Mouse (Mus musculus): ENCODE measurements around the gene Ltb4r1.

The Ltb4r1 gene

DNA sequence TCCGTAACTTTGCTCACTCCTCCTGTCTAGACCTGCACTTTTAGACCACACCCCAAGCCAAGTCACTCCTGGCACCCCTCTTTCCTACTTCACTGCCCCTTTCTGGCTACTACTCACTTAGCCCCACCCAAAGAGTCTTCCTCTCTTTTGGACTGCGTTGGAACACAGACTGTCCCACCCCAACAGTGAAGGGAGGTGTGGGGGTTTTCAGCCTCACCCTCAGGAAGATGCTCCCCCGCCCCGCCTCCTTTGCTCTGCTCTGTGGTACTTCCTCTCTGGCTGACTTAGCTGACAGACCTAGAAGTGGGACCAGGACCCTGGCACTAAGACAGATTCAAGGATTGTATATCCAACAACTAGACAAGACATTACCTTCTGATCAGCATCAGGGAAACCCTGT is at the start of gene Ltb4r1:
TSS of gene Ltb4r1 (plus strand) at position 267 of the 400 bp plus-strand sequence.
- Histone ChIP-seq H3K27me3 (ENCODE audit: insufficient read depth, low read length) (peaks cover 92% of the 10 kb centered on the region), H3K9me3 (ENCODE audit: low read length) (no peaks in the 10 kb centered on the region), H3K4me1 (replicated peaks; ENCODE audit: low read depth, low read length) (peaks cover 52% of the 10 kb centered on the region), H3K4me3 (replicated peaks; ENCODE audit: low read length) (no peak within 1 kb of the TSS), H3K36me3 (ENCODE audit: insufficient read depth, low read length) (no peaks in the 10 kb centered on the region)
- TF ChIP-seq CTCF (conservative IDR thresholded peaks at IDR 0.05; ENCODE audit: low read length) (no peak), NANOG (IDR thresholded peaks at IDR 0.05; ENCODE audit: borderline replicate concordance, low read length) (no peak), POU5F1 (IDR thresholded peaks at IDR 0.05; ENCODE audit: borderline replicate concordance, low read length) (no peak)

DNA sequence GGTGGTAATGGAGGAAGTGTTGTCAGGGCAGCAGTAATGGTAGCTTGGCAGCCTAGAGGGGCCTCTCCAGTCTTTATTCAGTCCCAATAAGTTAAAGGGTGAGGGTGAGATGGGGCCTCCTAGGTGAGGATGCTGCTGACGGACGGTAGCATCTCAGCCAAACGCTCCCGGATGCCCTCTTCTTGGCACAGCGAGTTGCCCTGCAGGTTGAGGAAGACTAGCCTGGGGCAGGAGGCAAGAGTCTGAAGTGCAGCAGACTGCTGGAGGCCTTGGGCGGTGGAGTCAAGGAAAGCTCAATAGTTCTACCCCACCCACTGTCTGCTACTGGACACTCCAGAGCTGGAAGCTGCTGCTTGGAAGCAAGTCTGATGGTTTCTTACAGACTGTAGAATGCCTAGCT is 49.5 kb upstream of the Ltb4r1 start:
- peaks cover 21% of the 10 kb centered on the region for H3K27me3 ChIP-seq (ENCODE audit: insufficient read depth, low read length)
- H3K36me3 ChIP-seq (ENCODE audit: insufficient read depth, low read length), result peaks cover 56% of the 10 kb centered on the region
- H3K4me1 ChIP-seq (replicated peaks; ENCODE audit: low read depth, low read length), result peaks cover 75% of the 10 kb centered on the region
- no peaks in the 10 kb centered on the region for H3K9me3 ChIP-seq (ENCODE audit: low read length)
- no peak overlapping the region for H3K4me3 ChIP-seq (replicated peaks; ENCODE audit: low read length)
- no peak for TF ChIP-seq NANOG (IDR thresholded peaks at IDR 0.05; ENCODE audit: borderline replicate concordance, low read length)
- no peak for TF ChIP-seq CTCF (conservative IDR thresholded peaks at IDR 0.05; ENCODE audit: low read length)
- TF ChIP-seq POU5F1 (IDR thresholded peaks at IDR 0.05; ENCODE audit: borderline replicate concordance, low read length), result no peak

DNA sequence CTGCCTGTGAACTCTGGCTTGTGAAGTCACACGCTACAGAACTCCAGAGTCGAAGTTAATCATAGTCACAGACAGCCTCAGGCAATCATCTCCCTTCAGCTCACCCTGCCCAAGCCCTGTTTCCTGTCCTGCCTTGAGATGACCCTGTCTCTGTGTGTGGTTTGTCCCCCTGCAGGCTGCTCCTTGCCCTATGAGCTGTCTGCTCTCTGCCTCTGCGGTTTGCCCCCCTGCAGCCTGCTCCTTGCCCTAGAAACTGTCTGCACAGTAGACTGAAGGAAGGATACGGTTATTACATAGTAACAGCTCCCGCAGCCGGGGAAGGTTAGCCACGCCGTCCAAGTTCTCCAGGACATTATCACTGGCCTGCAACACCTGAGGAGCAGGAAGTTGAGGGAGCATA is 48.9 kb upstream of the Ltb4r1 start:
- Histone ChIP-seq H3K36me3 (ENCODE audit: insufficient read depth, low read length) (peaks cover 56% of the 10 kb centered on the region), H3K27me3 (ENCODE audit: insufficient read depth, low read length) (peaks cover 15% of the 10 kb centered on the region), H3K4me1 (replicated peaks; ENCODE audit: low read depth, low read length) (peaks cover 72% of the 10 kb centered on the region), H3K9me3 (ENCODE audit: low read length) (no peaks in the 10 kb centered on the region), H3K4me3 (replicated peaks; ENCODE audit: low read length) (no peak overlapping the region)
- TF ChIP-seq POU5F1 (IDR thresholded peaks at IDR 0.05; ENCODE audit: borderline replicate concordance, low read length), result no peak
- no peak for TF ChIP-seq NANOG (IDR thresholded peaks at IDR 0.05; ENCODE audit: borderline replicate concordance, low read length)
- TF ChIP-seq CTCF (conservative IDR thresholded peaks at IDR 0.05; ENCODE audit: low read length), result no peak

DNA sequence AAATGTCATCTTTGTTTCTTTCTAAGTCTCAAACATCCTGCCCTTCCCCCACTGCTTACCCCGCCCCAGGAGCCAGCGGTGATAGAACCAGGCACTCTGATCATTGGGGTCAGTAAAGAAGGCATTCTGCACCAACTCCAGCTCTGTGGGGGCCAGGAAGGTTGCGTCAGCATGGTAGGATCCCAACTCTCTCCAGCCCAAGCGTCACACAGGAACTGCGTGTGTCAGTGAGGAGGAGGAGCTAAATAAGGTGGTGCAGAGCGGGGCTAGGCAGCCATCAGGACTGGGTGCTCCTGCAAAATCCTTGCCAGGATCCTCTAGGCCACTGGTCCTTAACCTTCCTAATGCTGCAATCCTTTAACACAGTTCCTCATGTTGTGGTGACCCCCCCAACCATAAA is 46.0 kb upstream of the Ltb4r1 start:
- Histone ChIP-seq H3K4me3 (replicated peaks; ENCODE audit: low read length) (peak overlapping the region; percentile 86), H3K4me1 (replicated peaks; ENCODE audit: low read depth, low read length) (peaks cover 58% of the 10 kb centered on the region), H3K27me3 (ENCODE audit: insufficient read depth, low read length) (no peaks in the 10 kb centered on the region), H3K36me3 (ENCODE audit: insufficient read depth, low read length) (peaks cover 56% of the 10 kb centered on the region), H3K9me3 (ENCODE audit: low read length) (no peaks in the 10 kb centered on the region)
- TF ChIP-seq NANOG (IDR thresholded peaks at IDR 0.05; ENCODE audit: borderline replicate concordance, low read length), result no peak

DNA sequence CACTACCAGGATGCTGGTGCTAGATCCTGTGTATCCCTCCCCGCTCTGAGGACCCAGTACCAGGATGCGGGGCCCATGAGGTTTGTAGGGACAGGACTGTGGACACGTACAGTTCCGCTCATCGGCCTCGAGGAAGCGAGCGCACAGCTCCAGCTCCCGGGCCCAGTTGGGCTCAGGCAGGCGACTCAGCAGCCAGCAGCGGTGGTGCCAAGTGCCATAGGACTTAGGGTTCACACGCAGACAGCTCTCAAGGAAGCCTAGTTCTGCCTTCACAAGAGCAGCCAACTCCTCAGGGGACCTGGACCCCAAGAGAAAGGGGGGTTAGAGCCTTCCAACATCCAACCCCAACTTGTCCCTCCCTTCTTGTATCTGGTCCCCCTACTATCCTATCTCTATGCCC is 45.1 kb upstream of the Ltb4r1 start:
- TF ChIP-seq NANOG (IDR thresholded peaks at IDR 0.05; ENCODE audit: borderline replicate concordance, low read length), result no peak
- TF ChIP-seq POU5F1 (IDR thresholded peaks at IDR 0.05; ENCODE audit: borderline replicate concordance, low read length), result no peak
- TF ChIP-seq CTCF (conservative IDR thresholded peaks at IDR 0.05; ENCODE audit: low read length), result no peak
- peak overlapping the region; percentile 86 for H3K4me3 ChIP-seq (replicated peaks; ENCODE audit: low read length)
- H3K9me3 ChIP-seq (ENCODE audit: low read length), result no peaks in the 10 kb centered on the region
- no peaks in the 10 kb centered on the region for H3K27me3 ChIP-seq (ENCODE audit: insufficient read depth, low read length)
- peaks cover 53% of the 10 kb centered on the region for H3K36me3 ChIP-seq (ENCODE audit: insufficient read depth, low read length)
- peaks cover 57% of the 10 kb centered on the region for H3K4me1 ChIP-seq (replicated peaks; ENCODE audit: low read depth, low read length)

DNA sequence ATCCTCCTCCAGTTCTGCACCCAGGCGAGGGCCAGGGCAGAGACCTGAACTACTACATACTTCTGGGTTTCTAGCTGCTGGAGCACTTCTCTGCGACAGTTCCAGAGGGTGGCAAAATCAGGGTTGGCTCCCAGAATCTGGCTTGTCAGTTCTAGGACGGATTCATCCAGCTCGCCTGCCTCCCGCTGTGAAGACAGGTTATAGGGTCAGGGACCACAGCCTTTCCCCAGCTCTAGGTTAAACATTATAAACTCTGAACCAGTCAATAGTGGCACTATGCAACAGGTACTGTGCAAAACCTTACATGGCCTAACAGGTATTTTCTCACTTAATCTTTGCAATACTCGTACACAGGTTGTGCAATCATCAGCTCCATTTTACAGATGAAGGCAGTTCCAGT is 44.7 kb upstream of the Ltb4r1 start:
- H3K4me3 ChIP-seq (replicated peaks; ENCODE audit: low read length), result peak overlapping the region; percentile 86
- TF ChIP-seq NANOG (IDR thresholded peaks at IDR 0.05; ENCODE audit: borderline replicate concordance, low read length) (no peak), CTCF (conservative IDR thresholded peaks at IDR 0.05; ENCODE audit: low read length) (no peak), POU5F1 (IDR thresholded peaks at IDR 0.05; ENCODE audit: borderline replicate concordance, low read length) (no peak)
- no peaks in the 10 kb centered on the region for H3K27me3 ChIP-seq (ENCODE audit: insufficient read depth, low read length)
- no peaks in the 10 kb centered on the region for H3K9me3 ChIP-seq (ENCODE audit: low read length)
- H3K4me1 ChIP-seq (replicated peaks; ENCODE audit: low read depth, low read length), result peaks cover 57% of the 10 kb centered on the region
- peaks cover 49% of the 10 kb centered on the region for H3K36me3 ChIP-seq (ENCODE audit: insufficient read depth, low read length)

DNA sequence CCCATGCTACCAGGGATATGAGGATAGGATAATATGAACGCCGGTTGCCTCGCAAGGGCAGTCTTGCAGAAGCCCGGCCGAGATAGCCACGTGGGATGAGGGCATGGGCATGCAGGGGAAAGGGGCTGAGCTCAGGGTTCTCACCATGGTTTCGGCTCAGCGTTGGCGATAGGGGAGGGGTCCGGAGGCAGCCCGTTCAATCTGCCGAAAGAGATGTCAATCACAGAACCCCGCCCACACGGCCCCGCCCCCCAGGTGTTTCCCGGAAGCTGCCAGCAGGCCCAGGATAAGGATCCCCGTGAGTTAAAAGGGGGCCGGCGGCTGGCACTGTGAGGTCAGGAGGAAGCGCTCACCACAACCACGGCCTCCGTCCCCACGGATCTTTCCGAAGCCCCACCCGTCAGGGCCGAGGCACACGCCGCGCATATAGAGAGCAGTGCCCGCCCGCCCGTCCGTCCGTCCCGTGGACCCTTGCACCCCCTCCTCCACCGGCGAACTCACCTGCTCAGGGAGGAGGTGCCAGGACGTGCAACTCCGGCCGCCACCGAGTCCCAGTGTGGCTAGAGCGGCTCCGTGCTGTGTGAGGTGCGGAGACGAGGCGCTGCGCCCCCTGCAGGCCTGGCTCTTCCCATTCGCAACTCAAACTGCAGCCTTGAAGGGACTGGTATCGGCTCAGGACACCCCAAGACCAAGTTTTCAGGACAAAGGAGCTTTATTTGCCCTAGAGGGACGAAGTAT is 43.9 kb upstream of the Ltb4r1 start, which contains the start of gene Rabggta:
TSS of gene Rabggta (minus strand) at position 564 of the 738 bp plus-strand sequence.
- H3K36me3 ChIP-seq (ENCODE audit: insufficient read depth, low read length), result peaks cover 41% of the 10 kb centered on the region
- H3K9me3 ChIP-seq (ENCODE audit: low read length), result no peaks in the 10 kb centered on the region
- peak; percentile 69 for TF ChIP-seq CTCF (conservative IDR thresholded peaks at IDR 0.05; ENCODE audit: low read length)
- no peak for TF ChIP-seq POU5F1 (IDR thresholded peaks at IDR 0.05; ENCODE audit: borderline replicate concordance, low read length)
- peak within 1 kb of the TSS; percentile 86 for H3K4me3 ChIP-seq (replicated peaks; ENCODE audit: low read length)
- H3K27me3 ChIP-seq (ENCODE audit: insufficient read depth, low read length), result no peaks in the 10 kb centered on the region
- H3K4me1 ChIP-seq (replicated peaks; ENCODE audit: low read depth, low read length), result peaks cover 54% of the 10 kb centered on the region

DNA sequence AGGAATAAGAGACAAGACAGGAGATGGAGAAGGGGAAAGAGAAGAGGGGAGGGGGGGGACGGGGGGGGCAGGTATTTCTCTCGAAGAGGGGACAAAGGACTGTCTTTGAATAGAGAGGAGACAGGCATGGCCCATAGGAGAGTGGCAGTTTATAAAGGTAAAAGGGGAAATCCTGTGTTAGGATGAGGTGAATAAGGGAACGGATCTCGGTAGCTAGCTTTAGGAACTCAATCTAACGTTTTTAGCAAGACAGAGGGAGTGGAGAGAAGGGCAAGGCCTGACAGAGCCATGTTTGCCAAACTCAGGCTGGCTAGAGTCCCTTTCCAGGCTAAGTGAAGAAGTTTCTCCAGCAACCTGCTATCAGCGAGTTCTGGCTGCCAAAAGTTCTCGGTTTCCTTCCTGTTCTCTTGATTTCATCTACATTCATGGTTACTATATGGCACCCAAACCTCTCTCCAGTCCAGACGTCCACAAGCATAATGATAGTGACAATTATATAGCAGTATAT is 43.3 kb upstream of the Ltb4r1 start:
- Histone ChIP-seq H3K9me3 (ENCODE audit: low read length) (no peaks in the 10 kb centered on the region), H3K27me3 (ENCODE audit: insufficient read depth, low read length) (no peaks in the 10 kb centered on the region), H3K36me3 (ENCODE audit: insufficient read depth, low read length) (peaks cover 35% of the 10 kb centered on the region), H3K4me3 (replicated peaks; ENCODE audit: low read length) (peak overlapping the region; percentile 86), H3K4me1 (replicated peaks; ENCODE audit: low read depth, low read length) (peaks cover 61% of the 10 kb centered on the region)
- TF ChIP-seq NANOG (IDR thresholded peaks at IDR 0.05; ENCODE audit: borderline replicate concordance, low read length), result no peak
- TF ChIP-seq CTCF (conservative IDR thresholded peaks at IDR 0.05; ENCODE audit: low read length), result no peak

DNA sequence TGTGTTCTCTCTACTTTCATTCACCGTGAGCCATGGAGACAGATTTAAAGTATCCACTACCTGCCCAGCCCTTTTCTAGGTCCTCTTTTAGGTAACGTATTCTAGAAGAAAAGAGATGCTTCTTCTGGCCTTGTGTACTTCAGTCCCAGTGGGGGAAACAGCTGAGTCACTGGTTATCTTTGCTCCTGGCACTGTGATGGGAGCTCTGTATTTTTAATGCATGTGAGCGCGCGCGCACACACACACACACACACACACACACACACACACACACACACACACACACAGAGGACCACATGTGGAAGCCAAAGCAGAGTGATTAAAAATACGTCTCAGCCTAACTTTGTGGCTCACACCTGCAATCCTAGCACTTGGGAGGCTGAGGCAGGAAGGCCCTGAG is 42.3 kb upstream of the Ltb4r1 start:
- H3K4me1 ChIP-seq (replicated peaks; ENCODE audit: low read depth, low read length), result peaks cover 65% of the 10 kb centered on the region
- 0 out of 2 replicates have a peak, but pooled peaks cover 5% of the 10 kb centered on the region for H3K27me3 ChIP-seq (ENCODE audit: insufficient read depth, low read length)
- H3K36me3 ChIP-seq (ENCODE audit: insufficient read depth, low read length), result peaks cover 25% of the 10 kb centered on the region
- no peak overlapping the region for H3K4me3 ChIP-seq (replicated peaks; ENCODE audit: low read length)
- H3K9me3 ChIP-seq (ENCODE audit: low read length), result no peaks in the 10 kb centered on the region
- TF ChIP-seq POU5F1 (IDR thresholded peaks at IDR 0.05; ENCODE audit: borderline replicate concordance, low read length) (no peak), CTCF (conservative IDR thresholded peaks at IDR 0.05; ENCODE audit: low read length) (no peak), NANOG (IDR thresholded peaks at IDR 0.05; ENCODE audit: borderline replicate concordance, low read length) (no peak)
